Mouse (Mus musculus): Measurements from ENCODE around the gene Ctf2.
A peak's percentile ranks its signal among the peaks of the same experiment; 100 is the strongest.

The Ctf2 gene

GRCm38 (mm10) chr7:127685304-127686018 is 46.5 kb downstream of the Ctf2 start:
- no peak for DNase-seq (ENCODE audit: low spot score)

GRCm38 (mm10) chr7:127681888-127682553 is 49.9 kb downstream of the Ctf2 start:
- peak; percentile 52 for DNase-seq (ENCODE audit: low spot score)

GRCm38 (mm10) chr7:127680541-127680940 is 51.4 kb downstream of the Ctf2 start:
- no peak for DNase-seq (ENCODE audit: low spot score)

DNA sequence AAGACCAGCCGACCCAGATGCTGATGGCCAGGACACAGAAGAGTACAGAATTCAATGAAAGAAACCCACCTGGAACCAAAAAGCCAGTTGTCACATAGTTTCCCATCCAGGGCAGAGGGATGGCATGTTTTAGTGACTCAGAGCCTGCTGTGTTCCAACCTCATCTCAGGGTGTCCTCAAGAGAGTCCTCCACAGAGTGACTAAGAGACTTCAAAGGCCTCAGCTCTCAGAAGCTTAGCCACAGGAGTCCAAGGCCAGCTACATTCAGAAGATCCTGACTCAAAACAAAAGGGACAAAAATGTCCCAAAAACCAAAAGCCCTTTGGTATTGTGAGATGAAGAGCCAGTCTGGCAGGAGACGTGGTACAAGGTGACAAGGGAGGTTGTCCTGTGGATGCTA is 53.2 kb downstream of the Ctf2 start:
- no peak for DNase-seq (ENCODE audit: low spot score)

GRCm38 (mm10) chr7:127677609-127678008 is 54.4 kb downstream of the Ctf2 start:
- no peak for DNase-seq (ENCODE audit: low spot score)

GRCm38 (mm10) chr7:127677077-127677476 is 54.9 kb downstream of the Ctf2 start:
- no peak for DNase-seq (ENCODE audit: low spot score)

DNA sequence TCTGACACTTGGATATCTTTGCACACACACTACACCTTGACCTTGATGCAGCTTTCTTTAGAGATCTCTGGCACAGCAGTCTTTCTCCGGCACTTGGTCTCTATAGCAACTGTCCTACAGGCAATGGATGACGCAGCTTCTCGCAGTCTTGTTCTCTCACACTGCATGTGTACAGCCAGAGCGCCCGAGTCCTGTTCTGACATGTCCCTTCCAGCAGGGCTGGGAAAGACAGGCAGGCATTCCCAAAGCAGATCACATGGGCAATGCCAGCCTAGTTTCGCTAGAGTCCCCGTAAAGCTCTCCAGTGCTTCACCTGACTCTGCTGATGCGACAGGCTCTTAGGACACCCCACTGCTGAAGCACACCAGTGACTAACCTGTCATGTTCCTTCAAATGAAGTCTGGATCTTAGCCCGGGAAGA is 56.6 kb downstream of the Ctf2 start:
- DNase-seq (ENCODE audit: low spot score): no peak

DNA sequence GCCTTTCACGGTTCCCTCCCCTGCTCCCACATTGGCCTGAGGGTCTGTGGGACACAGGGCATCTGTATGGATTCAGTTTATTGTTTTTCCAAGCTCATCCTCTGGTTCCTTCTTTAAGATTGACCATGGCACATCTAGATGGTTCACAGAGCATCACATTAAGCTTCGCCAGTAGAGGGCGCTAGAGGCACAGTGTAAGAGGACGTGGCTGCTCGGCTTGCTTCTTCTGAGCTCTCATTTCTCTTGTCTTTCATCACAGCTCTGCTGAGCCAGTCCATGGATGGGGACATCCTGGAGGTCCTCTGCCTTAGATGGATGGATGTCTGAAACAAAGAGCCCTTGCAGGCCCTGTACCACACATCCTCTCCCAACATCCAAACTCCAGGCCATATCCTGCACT is 57.0 kb downstream of the Ctf2 start:
- peak; percentile 72 for DNase-seq (ENCODE audit: low spot score)

DNA sequence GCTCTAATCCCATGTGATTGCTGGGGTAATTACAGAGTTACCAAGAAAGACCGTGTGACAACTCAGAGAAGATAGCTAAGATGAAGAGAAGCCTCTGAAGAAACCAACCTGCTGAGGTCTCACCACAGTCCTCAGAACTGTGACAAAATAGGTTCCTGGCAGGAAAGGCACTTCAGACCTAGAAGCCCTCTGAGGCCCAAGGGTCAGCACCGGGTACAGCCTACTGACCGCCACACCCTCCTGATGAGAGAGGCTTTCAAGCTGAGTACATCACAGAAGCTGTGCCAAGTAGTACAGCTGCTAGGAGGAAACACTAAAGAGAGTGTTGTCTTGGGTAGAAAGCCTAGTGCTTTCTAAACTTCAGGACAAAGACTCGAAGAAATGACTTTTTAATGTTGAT is 59.2 kb downstream of the Ctf2 start:
- no peak for DNase-seq (ENCODE audit: low spot score)

GRCm38 (mm10) chr7:127671880-127672774 is 59.8 kb downstream of the Ctf2 start:
- no peak for DNase-seq (ENCODE audit: low spot score)
